Mouse (Mus musculus): ENCODE data around the gene Slc25a12. TPM values are rescaled to one million over a fixed set of nuclear protein-coding genes. Genes with fewer than 3 reads are reported as not detected.

Slc25a12 gene
- 29.1 and 32.2 TPM in 2 replicates for polyA plus RNA-seq (2014; fragmentation: Nextera tagmentation; extraction: Ambion mirVana)

DNA sequence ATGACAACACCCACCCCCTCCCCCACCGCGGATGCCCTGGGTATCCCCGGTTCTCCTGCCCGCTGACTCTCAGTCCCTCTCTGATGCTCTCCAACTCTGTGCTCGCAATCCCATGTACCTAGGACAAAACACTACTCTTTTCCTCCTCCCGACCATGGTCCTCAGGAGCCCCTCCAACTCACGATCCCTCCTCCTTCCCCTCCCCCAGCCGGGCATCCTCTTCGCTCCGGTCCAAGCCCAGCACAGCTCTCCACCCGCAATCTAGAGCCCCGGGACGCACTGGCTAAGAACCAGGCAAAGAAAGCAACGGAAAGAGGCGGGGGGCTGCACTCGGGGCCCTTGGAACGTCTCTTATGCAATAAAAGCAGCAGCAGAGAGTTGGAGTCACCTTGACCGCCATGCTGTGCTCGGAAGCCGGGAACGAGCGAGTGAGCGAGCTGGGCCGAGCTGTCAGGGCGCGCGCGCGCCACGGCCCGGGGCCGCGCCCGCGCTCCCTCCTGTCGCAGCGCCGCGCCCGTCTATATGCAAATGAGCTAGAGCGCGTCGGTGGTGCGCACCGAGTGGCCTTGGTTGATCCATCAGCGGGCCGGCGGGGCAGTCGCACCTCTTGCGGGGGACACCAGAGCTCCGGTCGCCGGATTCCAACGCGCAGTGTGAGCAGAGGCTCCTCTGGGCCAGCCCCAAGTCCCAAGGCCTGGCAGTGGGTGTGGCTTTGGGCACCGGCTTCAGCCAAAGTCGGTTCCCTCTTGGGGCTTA lies at the start of gene Slc25a12:
TSS of gene Slc25a12 (minus strand) at position 625 of the 756 bp plus-strand sequence.
- peak; percentile 95 for ATAC-seq (ENCODE audit: insufficient read depth)
- Histone ChIP-seq H3K4me3 (ENCODE audit: low read depth, low read length) (peak within 1 kb of the TSS; percentile 72), H3K27ac (ENCODE audit: low read depth) (peak within 1 kb of the TSS; percentile 63; the same call in 1 of the 2 replicates), H3K27me3 (ENCODE audit: insufficient read depth, low read length) (no peaks in the 10 kb centered on the region), H3K9me3 (ENCODE audit: low read depth, low read length) (no peaks in the 10 kb centered on the region), H3K4me2 (peak within 1 kb of the TSS; percentile 79), H3K36me3 (ENCODE audit: insufficient read depth) (no peaks in the 10 kb centered on the region), H3K4me1 (ENCODE audit: insufficient read depth) (peaks cover 3% of the 10 kb centered on the region; the same call in 1 of the 2 replicates), H3K9ac (peak within 1 kb of the TSS; percentile 74)
- WGBS = under 1% methylated on average over 57 of the region's 57 CpGs
- TF ChIP-seq CTCF (IDR thresholded peaks at IDR 0.05; ENCODE audit: low read depth) = no peak
- peak; percentile 93 for DNase-seq

DNA sequence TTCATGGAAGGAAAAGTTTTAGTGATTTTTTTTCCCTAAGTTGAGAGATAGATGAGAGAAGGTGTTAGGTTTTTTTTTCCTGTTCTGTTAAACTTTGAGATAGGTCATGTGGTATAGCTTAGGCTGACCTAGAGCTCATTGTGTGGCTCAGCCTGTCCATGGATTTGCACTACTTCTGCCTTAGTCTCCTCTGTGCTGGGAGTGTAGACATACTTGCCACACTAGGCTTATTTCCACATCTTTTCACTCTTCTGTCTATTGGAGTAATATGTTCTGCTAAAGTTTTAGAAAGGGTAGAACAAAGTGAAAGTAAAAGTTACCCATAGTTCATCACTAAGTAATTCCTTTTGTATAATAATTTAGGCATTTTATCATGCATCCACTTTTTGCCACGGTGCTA lies 38.1 kb upstream of the Slc25a12 start:
- H3K4me3 ChIP-seq (ENCODE audit: low read depth, low read length) = no peak overlapping the region
- ATAC-seq (ENCODE audit: insufficient read depth) (no peak), DNase-seq (no peak)
- no peak overlapping the region for H3K4me2 ChIP-seq
- WGBS = 88% methylated on average over 1 of the region's 1 CpGs
- H3K27ac ChIP-seq (ENCODE audit: low read depth) = no peak overlapping the region
- no peaks in the 10 kb centered on the region for H3K4me1 ChIP-seq (ENCODE audit: insufficient read depth)
- H3K9me3 ChIP-seq (ENCODE audit: low read depth, low read length) = no peaks in the 10 kb centered on the region
- H3K27me3 ChIP-seq (ENCODE audit: insufficient read depth, low read length) = no peaks in the 10 kb centered on the region
- no peak for TF ChIP-seq CTCF (IDR thresholded peaks at IDR 0.05; ENCODE audit: low read depth)
- H3K36me3 ChIP-seq (ENCODE audit: insufficient read depth) = peaks cover 26% of the 10 kb centered on the region
- no peak overlapping the region for H3K9ac ChIP-seq

DNA sequence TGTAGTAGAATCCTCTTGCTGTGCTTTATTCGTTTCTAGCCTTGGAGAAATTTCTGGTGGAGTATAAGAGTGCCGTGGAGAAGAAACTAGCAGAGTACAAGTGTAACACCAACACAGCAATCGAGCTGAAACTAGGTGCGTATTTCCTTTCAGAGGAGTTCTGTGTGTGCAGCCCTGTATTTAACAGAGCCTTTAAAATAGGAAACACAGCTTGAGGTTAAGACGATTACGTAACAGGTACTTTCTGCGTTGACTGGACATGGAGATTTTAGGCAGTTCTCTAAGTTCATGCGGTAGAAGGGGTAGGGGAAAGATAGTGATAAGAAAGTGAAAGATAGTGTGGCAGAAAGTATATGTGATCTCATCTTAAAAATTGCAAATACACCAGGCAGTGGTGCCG lies 22.3 kb upstream of the Slc25a12 start:
- no peak for ATAC-seq (ENCODE audit: insufficient read depth)

DNA sequence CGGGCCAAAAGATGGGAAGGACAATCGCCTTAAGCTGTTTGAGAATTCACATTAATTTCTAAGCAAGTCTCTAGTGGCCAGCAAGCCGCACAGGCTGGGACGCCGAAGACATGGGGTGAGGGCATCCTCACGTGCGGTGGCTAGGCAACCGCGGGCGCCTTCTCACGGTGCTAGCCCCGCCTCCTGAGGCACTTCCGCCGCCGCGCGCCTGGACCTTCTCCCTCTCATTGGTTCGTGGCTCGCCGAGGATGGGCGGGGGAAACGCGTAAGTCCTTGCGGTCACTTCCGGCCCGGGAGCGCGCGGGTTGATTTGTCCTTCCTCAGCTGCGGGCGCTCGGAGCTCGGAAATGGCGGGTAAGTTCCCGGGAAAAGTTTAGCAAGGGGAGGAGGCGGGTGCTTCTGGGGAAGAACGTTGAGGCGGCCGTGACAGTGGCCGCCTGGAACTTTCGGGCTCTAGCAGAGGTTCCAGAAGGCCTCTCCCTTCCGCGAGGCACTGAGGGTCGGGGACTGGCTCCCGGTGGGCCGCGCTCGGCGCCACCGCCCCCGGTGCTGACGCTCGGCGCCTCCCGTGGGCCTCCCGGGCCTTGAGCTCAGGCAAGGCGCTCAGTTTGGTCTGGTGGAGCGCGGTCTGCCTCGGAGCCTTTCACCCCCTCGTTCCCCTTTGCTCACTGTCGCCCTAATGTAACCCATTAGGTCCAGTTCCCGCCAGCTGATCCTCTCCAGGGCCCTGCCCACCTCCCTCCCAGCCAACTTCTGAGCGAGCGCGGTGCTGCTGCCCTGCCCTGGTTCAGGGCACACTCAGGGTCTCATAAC lies 21.6 kb upstream of the Slc25a12 start, which contains the start of gene Hat1:
TSS of gene Hat1 (plus strand) at position 8 of the 813 bp plus-strand sequence.
- DNase-seq (peak; percentile 99), ATAC-seq (ENCODE audit: insufficient read depth) (peak; percentile 100)
- peak within 1 kb of the TSS; percentile 62 for H3K4me2 ChIP-seq
- H3K9me3 ChIP-seq (ENCODE audit: low read depth, low read length) = no peaks in the 10 kb centered on the region
- H3K9ac ChIP-seq = peak within 1 kb of the TSS; percentile 86
- under 1% methylated on average over 66 of the region's 66 CpGs for WGBS
- H3K27ac ChIP-seq (ENCODE audit: low read depth) = peak within 1 kb of the TSS; percentile 86
- no peak; the same call in 1 of the 2 replicates for TF ChIP-seq CTCF (IDR thresholded peaks at IDR 0.05; ENCODE audit: low read depth)
- peak within 1 kb of the TSS; percentile 94 for H3K4me3 ChIP-seq (ENCODE audit: low read depth, low read length)
- H3K4me1 ChIP-seq (ENCODE audit: insufficient read depth) = 0 out of 2 replicates have a peak, but pooled peaks cover 4% of the 10 kb centered on the region
- peaks cover 19% of the 10 kb centered on the region for H3K36me3 ChIP-seq (ENCODE audit: insufficient read depth)
- no peaks in the 10 kb centered on the region for H3K27me3 ChIP-seq (ENCODE audit: insufficient read depth, low read length)

More for the DNA sequence above, 22.3 kb upstream of the Slc25a12 start:
- TF ChIP-seq CTCF (IDR thresholded peaks at IDR 0.05; ENCODE audit: low read depth) = no peak
- Histone ChIP-seq H3K36me3 (ENCODE audit: insufficient read depth) (peaks cover 22% of the 10 kb centered on the region), H3K4me2 (peak overlapping the region; percentile 62), H3K9me3 (ENCODE audit: low read depth, low read length) (no peaks in the 10 kb centered on the region), H3K4me1 (ENCODE audit: insufficient read depth) (0 out of 2 replicates have a peak, but pooled peaks cover 4% of the 10 kb centered on the region), H3K27me3 (ENCODE audit: insufficient read depth, low read length) (no peaks in the 10 kb centered on the region), H3K9ac (peak overlapping the region; percentile 86), H3K27ac (ENCODE audit: low read depth) (peak overlapping the region; percentile 86; the same call in 1 of the 2 replicates), H3K4me3 (ENCODE audit: low read depth, low read length) (peak overlapping the region; percentile 94)
- 53% methylated on average over 9 of the region's 9 CpGs for WGBS
- no peak for DNase-seq

DNA sequence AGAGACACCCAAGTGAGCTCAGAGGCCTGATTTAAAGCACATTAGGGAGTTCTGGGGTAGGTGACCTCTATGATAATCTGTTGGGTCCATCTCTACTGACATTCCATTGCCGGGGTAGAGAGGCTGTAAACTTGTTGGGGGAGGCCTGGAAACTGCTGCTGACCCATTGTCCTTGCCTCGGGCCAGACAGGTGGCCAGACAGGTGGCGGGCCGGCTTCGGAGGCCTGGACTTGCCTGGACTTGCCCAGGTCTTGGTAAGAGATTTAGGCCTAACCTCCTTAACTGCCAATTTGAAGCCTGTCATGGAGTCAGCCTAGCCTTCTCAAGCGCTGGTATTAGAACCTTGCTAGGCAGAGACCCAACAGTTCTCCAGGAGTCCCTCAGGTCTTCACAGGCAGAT lies 20.2 kb upstream of the Slc25a12 start:
- H3K27ac ChIP-seq (ENCODE audit: low read depth) = no peak overlapping the region
- no peak overlapping the region for H3K4me2 ChIP-seq
- H3K9me3 ChIP-seq (ENCODE audit: low read depth, low read length) = no peaks in the 10 kb centered on the region
- no peaks in the 10 kb centered on the region for H3K27me3 ChIP-seq (ENCODE audit: insufficient read depth, low read length)
- H3K4me3 ChIP-seq (ENCODE audit: low read depth, low read length) = no peak overlapping the region
- 87% methylated on average over 6 of the region's 6 CpGs for WGBS
- H3K4me1 ChIP-seq (ENCODE audit: insufficient read depth) = 0 out of 2 replicates have a peak, but pooled peaks cover 4% of the 10 kb centered on the region
- H3K36me3 ChIP-seq (ENCODE audit: insufficient read depth) = peaks cover 14% of the 10 kb centered on the region
- no peak for ATAC-seq (ENCODE audit: insufficient read depth)
- H3K9ac ChIP-seq = no peak overlapping the region
- TF ChIP-seq CTCF (IDR thresholded peaks at IDR 0.05; ENCODE audit: low read depth) = no peak
- DNase-seq = no peak

- no peak for ATAC-seq (ENCODE audit: insufficient read depth)
- 24% methylated on average over 11 of the region's 11 CpGs for WGBS
- no peak overlapping the region for H3K9ac ChIP-seq
- H3K27me3 ChIP-seq (ENCODE audit: insufficient read depth, low read length) = no peaks in the 10 kb centered on the region
- no peaks in the 10 kb centered on the region for H3K36me3 ChIP-seq (ENCODE audit: insufficient read depth)
- H3K4me3 ChIP-seq (ENCODE audit: low read depth, low read length) = no peak overlapping the region
- TF ChIP-seq CTCF (IDR thresholded peaks at IDR 0.05; ENCODE audit: low read depth) = no peak
- no peaks in the 10 kb centered on the region for H3K9me3 ChIP-seq (ENCODE audit: low read depth, low read length)
- 0 out of 2 replicates have a peak, but pooled peaks cover 4% of the 10 kb centered on the region for H3K4me1 ChIP-seq (ENCODE audit: insufficient read depth)
- no peak overlapping the region for H3K27ac ChIP-seq (ENCODE audit: low read depth)
- peak overlapping the region; percentile 33; the same call in 1 of the 2 replicates for H3K4me2 ChIP-seq
- DNase-seq = peak; percentile 7
Measured at GRCm38 (mm10) chr2:71383890-71384289, 16.3 kb upstream of the Slc25a12 start.

Measured in lung, embryonic 14.5 days (tissue).